Mouse (Mus musculus): ENCODE data around the gene Gm49384. TPM values are rescaled to one million over a fixed set of nuclear protein-coding genes. Genes with fewer than 3 reads are reported as not detected.
A peak's percentile ranks its signal among the peaks of the same experiment; 100 is the strongest.

Gene Gm49384
- polyA plus RNA-seq (2014; fragmentation: Nextera tagmentation; extraction: Ambion mirVana), result 29.8 and 35.0 TPM in 2 replicates

DNA sequence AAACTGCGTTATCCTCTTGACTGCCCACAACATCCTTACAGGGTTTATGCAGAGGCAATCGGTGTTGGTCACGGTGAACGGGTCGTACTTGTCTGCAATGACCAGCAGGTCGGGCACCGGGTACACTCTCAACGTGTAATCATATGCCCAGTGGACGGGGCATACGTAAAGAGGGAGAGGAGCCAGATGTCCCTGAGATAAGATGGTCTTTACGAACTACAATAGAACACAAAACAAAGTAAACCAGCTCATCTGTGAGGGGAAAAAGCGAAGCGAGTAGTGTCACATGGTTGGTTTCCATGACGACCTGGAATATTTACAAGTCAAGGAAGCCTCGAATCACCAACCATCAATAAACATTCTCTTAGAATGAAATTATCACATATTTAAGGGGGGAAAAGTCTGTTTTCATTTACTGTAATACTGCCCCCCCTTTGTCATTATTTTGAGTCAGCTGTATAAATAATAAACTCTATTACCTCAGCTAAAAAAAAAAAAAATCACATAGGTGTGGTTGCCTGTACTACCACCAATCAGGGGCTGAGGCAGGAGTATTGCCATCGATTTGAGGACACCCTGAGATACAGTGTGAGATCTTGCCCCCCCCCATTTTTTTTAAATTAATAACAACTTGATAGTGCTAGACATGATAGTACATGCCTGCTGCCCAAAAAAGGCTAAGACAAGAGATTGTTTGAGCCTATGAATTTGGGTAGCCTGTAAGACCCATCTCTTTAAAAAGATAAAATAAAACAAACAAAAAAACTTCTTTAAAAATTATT lies at the start of gene Gm49384:
Gene Gm49384 (minus strand): TSS at position 216 of the 782 bp plus-strand sequence.
- no peak for ATAC-seq (ENCODE audit: low FRiP score, low TSS enrichment)
- Histone ChIP-seq H3K4me2 (replicated peaks; ENCODE audit: low read depth, low read length) (no peak within 1 kb of the TSS), H3K36me3 (ENCODE audit: control insufficient read depth, insufficient read depth, low read length) (peaks cover 39% of the 10 kb centered on the region), H3K27me3 (ENCODE audit: control insufficient read depth, insufficient read depth, low read length) (no peaks in the 10 kb centered on the region), H3K4me1 (ENCODE audit: control insufficient read depth, insufficient read depth, low read length) (0 out of 2 replicates have a peak, but pooled peaks cover 3% of the 10 kb centered on the region), H3K27ac (ENCODE audit: low read depth, low read length) (no peak within 1 kb of the TSS), H3K4me3 (ENCODE audit: low read length) (no peak within 1 kb of the TSS), H3K9me3 (ENCODE audit: control insufficient read depth, low read length) (no peaks in the 10 kb centered on the region), H3K9ac (ENCODE audit: low read depth, low read length) (no peak within 1 kb of the TSS)
- WGBS, result 91% methylated on average over 16 of the region's 16 CpGs

- Histone ChIP-seq H3K4me2 (replicated peaks; ENCODE audit: low read depth, low read length) (no peak overlapping the region), H3K4me1 (ENCODE audit: control insufficient read depth, insufficient read depth, low read length) (no peaks in the 10 kb centered on the region), H3K27ac (ENCODE audit: low read depth, low read length) (no peak overlapping the region), H3K4me3 (ENCODE audit: low read length) (no peak overlapping the region), H3K36me3 (ENCODE audit: control insufficient read depth, insufficient read depth, low read length) (no peaks in the 10 kb centered on the region), H3K9ac (ENCODE audit: low read depth, low read length) (no peak overlapping the region), H3K27me3 (ENCODE audit: control insufficient read depth, insufficient read depth, low read length) (no peaks in the 10 kb centered on the region), H3K9me3 (ENCODE audit: control insufficient read depth, low read length) (no peaks in the 10 kb centered on the region)
- ATAC-seq (ENCODE audit: low FRiP score, low TSS enrichment), result no peak
- whole genome bisulfite sequencing, result 94% methylated on average over 1 of the region's 1 CpGs
These were observed 49.7 kb upstream of the Gm49384 start for GRCm38 (mm10) chr12:69253806-69254205.

GRCm38 (mm10) chr12:69250756-69251155 lies 46.7 kb upstream of the Gm49384 start:
- Histone ChIP-seq H3K36me3 (ENCODE audit: control insufficient read depth, insufficient read depth, low read length) (no peaks in the 10 kb centered on the region), H3K9me3 (ENCODE audit: control insufficient read depth, low read length) (no peaks in the 10 kb centered on the region), H3K9ac (ENCODE audit: low read depth, low read length) (no peak overlapping the region), H3K27me3 (ENCODE audit: control insufficient read depth, insufficient read depth, low read length) (no peaks in the 10 kb centered on the region), H3K4me1 (ENCODE audit: control insufficient read depth, insufficient read depth, low read length) (no peaks in the 10 kb centered on the region), H3K4me3 (ENCODE audit: low read length) (no peak overlapping the region), H3K27ac (ENCODE audit: low read depth, low read length) (no peak overlapping the region), H3K4me2 (replicated peaks; ENCODE audit: low read depth, low read length) (no peak overlapping the region)
- WGBS, result 93% methylated on average over 8 of the region's 8 CpGs
- no peak for ATAC-seq (ENCODE audit: low FRiP score, low TSS enrichment)

DNA sequence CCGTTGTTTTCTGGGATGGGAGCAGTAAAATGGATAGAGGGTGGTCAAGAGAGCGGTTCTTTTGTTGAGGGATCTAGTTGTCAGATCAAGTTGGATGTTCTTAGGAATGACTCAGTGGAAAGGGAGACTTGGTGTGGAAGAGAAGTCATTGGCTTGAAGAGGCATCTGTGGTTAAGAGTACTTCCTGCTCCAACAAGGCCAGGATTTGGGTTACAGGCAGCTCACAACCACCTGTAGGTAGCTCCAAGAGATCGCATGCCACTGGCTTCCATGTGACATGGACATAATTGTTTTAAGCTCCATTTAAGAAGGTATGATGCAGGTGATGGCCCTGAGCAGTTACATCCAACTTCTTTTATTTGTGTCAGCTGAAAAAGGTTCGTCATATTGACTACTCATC lies 45.7 kb upstream of the Gm49384 start:
- Histone ChIP-seq H3K4me2 (replicated peaks; ENCODE audit: low read depth, low read length) (no peak overlapping the region), H3K4me3 (ENCODE audit: low read length) (no peak overlapping the region), H3K9me3 (ENCODE audit: control insufficient read depth, low read length) (no peaks in the 10 kb centered on the region), H3K9ac (ENCODE audit: low read depth, low read length) (no peak overlapping the region), H3K27me3 (ENCODE audit: control insufficient read depth, insufficient read depth, low read length) (no peaks in the 10 kb centered on the region), H3K36me3 (ENCODE audit: control insufficient read depth, insufficient read depth, low read length) (no peaks in the 10 kb centered on the region), H3K27ac (ENCODE audit: low read depth, low read length) (no peak overlapping the region), H3K4me1 (ENCODE audit: control insufficient read depth, insufficient read depth, low read length) (no peaks in the 10 kb centered on the region)
- WGBS, result 72% methylated on average over 4 of the region's 4 CpGs
- no peak for ATAC-seq (ENCODE audit: low FRiP score, low TSS enrichment)

DNA sequence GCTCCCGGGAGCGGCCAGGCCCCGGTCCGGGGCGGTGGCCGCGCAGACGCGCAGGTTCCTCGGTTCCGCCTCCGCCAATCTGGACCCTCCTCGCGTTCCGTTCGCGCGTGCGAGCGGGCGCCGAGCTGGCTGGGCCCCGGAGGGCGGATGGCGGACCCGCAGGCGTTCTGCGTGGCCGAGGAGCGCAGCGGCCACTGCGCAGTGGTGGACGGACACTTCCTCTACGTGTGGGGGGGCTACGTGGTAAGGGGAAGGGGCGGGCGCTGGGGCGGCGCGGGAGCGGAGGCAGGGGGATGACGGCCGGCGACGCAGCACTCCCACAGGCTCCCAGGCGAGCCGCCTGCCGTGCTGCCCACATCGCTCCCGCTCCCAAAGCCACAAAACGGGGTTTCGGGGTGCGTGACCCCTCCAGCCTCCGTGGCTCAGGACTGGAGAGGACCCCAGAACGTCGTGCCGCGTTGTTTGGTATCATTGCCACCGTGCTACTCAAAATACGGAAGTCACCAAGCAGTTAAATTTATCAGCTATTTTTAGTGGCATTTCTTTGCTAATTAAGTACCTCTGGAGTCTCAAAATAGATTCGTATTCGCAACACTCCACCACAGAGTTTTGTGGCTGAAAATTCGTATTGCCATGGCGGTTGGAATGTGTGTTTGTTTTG lies 37.8 kb upstream of the Gm49384 start:
- 1% methylated on average over 57 of the region's 64 CpGs for WGBS
- Histone ChIP-seq H3K4me3 (ENCODE audit: low read length) (peak overlapping the region; percentile 70), H3K9me3 (ENCODE audit: control insufficient read depth, low read length) (no peaks in the 10 kb centered on the region), H3K9ac (ENCODE audit: low read depth, low read length) (peak overlapping the region; percentile 85), H3K4me1 (ENCODE audit: control insufficient read depth, insufficient read depth, low read length) (peaks cover 9% of the 10 kb centered on the region; the same call in 1 of the 2 replicates), H3K27me3 (ENCODE audit: control insufficient read depth, insufficient read depth, low read length) (no peaks in the 10 kb centered on the region), H3K27ac (ENCODE audit: low read depth, low read length) (peak overlapping the region; percentile 64; the same call in 1 of the 2 replicates), H3K36me3 (ENCODE audit: control insufficient read depth, insufficient read depth, low read length) (no peaks in the 10 kb centered on the region), H3K4me2 (replicated peaks; ENCODE audit: low read depth, low read length) (peak overlapping the region; percentile 65)
- peak; percentile 97 for ATAC-seq (ENCODE audit: low FRiP score, low TSS enrichment)

DNA sequence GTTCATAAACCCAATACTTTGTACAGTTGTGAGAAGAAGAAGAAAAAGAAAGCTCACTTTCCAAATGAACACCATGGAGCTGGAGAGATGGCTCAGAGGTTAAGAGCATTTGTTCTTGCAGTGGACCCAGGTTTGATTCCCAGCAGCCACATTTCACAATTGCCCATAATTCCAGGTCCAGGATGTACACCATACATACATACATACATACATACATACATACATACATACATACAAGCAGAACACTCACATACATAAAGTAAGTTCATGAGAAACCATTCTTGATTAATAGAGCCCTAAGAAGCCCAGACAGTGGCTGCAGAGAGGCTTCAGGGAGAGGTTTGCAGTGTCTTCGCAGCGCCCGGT lies 37.3 kb upstream of the Gm49384 start:
- ATAC-seq (ENCODE audit: low FRiP score, low TSS enrichment), result no peak; the same call in 1 of the 2 replicates
- H3K9ac ChIP-seq (ENCODE audit: low read depth, low read length), result peak overlapping the region; percentile 85
- H3K4me1 ChIP-seq (ENCODE audit: control insufficient read depth, insufficient read depth, low read length), result peaks cover 9% of the 10 kb centered on the region; the same call in 1 of the 2 replicates
- H3K27ac ChIP-seq (ENCODE audit: low read depth, low read length), result peak overlapping the region; percentile 64; the same call in 1 of the 2 replicates
- H3K4me2 ChIP-seq (replicated peaks; ENCODE audit: low read depth, low read length), result peak overlapping the region; percentile 65
- H3K9me3 ChIP-seq (ENCODE audit: control insufficient read depth, low read length), result no peaks in the 10 kb centered on the region
- H3K27me3 ChIP-seq (ENCODE audit: control insufficient read depth, insufficient read depth, low read length), result no peaks in the 10 kb centered on the region
- no peaks in the 10 kb centered on the region for H3K36me3 ChIP-seq (ENCODE audit: control insufficient read depth, insufficient read depth, low read length)
- peak overlapping the region; percentile 70 for H3K4me3 ChIP-seq (ENCODE audit: low read length)
- 0% methylated on average over 3 of the region's 3 CpGs for WGBS

GRCm38 (mm10) chr12:69240876-69241275 lies 36.8 kb upstream of the Gm49384 start, which contains the start of gene Klhdc1:
Gene Klhdc1, plus strand, starts transcription at chr12:69241176.
- Histone ChIP-seq H3K27me3 (ENCODE audit: control insufficient read depth, insufficient read depth, low read length) (no peaks in the 10 kb centered on the region), H3K36me3 (ENCODE audit: control insufficient read depth, insufficient read depth, low read length) (no peaks in the 10 kb centered on the region), H3K9me3 (ENCODE audit: control insufficient read depth, low read length) (no peaks in the 10 kb centered on the region), H3K9ac (ENCODE audit: low read depth, low read length) (peak within 1 kb of the TSS; percentile 85), H3K27ac (ENCODE audit: low read depth, low read length) (peak within 1 kb of the TSS; percentile 64; the same call in 1 of the 2 replicates), H3K4me1 (ENCODE audit: control insufficient read depth, insufficient read depth, low read length) (peaks cover 9% of the 10 kb centered on the region; the same call in 1 of the 2 replicates), H3K4me3 (ENCODE audit: low read length) (peak within 1 kb of the TSS; percentile 70), H3K4me2 (replicated peaks; ENCODE audit: low read depth, low read length) (peak within 1 kb of the TSS; percentile 65)
- ATAC-seq (ENCODE audit: low FRiP score, low TSS enrichment), result no peak
- WGBS, result 74% methylated on average over 6 of the region's 6 CpGs

- H3K27me3 ChIP-seq (ENCODE audit: control insufficient read depth, insufficient read depth, low read length), result no peaks in the 10 kb centered on the region
- no peak overlapping the region for H3K9ac ChIP-seq (ENCODE audit: low read depth, low read length)
- WGBS, result 46% methylated on average over 3 of the region's 3 CpGs
- no peaks in the 10 kb centered on the region for H3K9me3 ChIP-seq (ENCODE audit: control insufficient read depth, low read length)
- no peak overlapping the region for H3K4me3 ChIP-seq (ENCODE audit: low read length)
- no peaks in the 10 kb centered on the region for H3K36me3 ChIP-seq (ENCODE audit: control insufficient read depth, insufficient read depth, low read length)
- no peak overlapping the region for H3K27ac ChIP-seq (ENCODE audit: low read depth, low read length)
- H3K4me1 ChIP-seq (ENCODE audit: control insufficient read depth, insufficient read depth, low read length), result peaks cover 9% of the 10 kb centered on the region; the same call in 1 of the 2 replicates
- ATAC-seq (ENCODE audit: low FRiP score, low TSS enrichment), result no peak
- no peak overlapping the region for H3K4me2 ChIP-seq (replicated peaks; ENCODE audit: low read depth, low read length)
These were observed 34.2 kb upstream of the Gm49384 start for GRCm38 (mm10) chr12:69238284-69238683.

- Histone ChIP-seq H3K9ac (ENCODE audit: low read depth, low read length) (no peak overlapping the region), H3K9me3 (ENCODE audit: control insufficient read depth, low read length) (no peaks in the 10 kb centered on the region), H3K27ac (ENCODE audit: low read depth, low read length) (no peak overlapping the region), H3K4me3 (ENCODE audit: low read length) (no peak overlapping the region), H3K27me3 (ENCODE audit: control insufficient read depth, insufficient read depth, low read length) (no peaks in the 10 kb centered on the region), H3K36me3 (ENCODE audit: control insufficient read depth, insufficient read depth, low read length) (no peaks in the 10 kb centered on the region), H3K4me1 (ENCODE audit: control insufficient read depth, insufficient read depth, low read length) (peaks cover 3% of the 10 kb centered on the region; the same call in 1 of the 2 replicates), H3K4me2 (replicated peaks; ENCODE audit: low read depth, low read length) (no peak overlapping the region)
- no peak for ATAC-seq (ENCODE audit: low FRiP score, low TSS enrichment)
- 90% methylated on average over 6 of the region's 6 CpGs for WGBS
These were observed 31.7 kb upstream of the Gm49384 start for GRCm38 (mm10) chr12:69235782-69236181.
